Mouse (Mus musculus) forebrain, embryonic 14.5 days (tissue): ENCODE data around the gene Gng8. TPM values are rescaled to one million over a fixed set of nuclear protein-coding genes. Genes with fewer than 3 reads are reported as not detected.

ENCODE experiments used
- ATAC-seq: fragments of 200-750 bp; cut with Nextera tagmentation; 2 replicates; pipeline ENCODE4 v1.8.0; 2017; ENCODE audit warnings: mild to moderate bottlenecking, moderate library complexity
- DNase-seq: peaks from one replicate; pipeline ENCODE4 v3.0.0-alpha.2; 2015; ENCODE audit warnings: low spot score
- H3K27ac ChIP-seq: fragments of 300-500 bp; sonication (generic); 2 replicates; pipeline ENCODE4 v1.5.1; 2014; ENCODE audit warnings: low read depth, mild to moderate bottlenecking, control low read depth, low read length, moderate library complexity
- H3K27me3 ChIP-seq: fragments of 300-500 bp; sonication (generic); replicated peaks from 2 replicates; pipeline ENCODE4 v1.6.1; 2014; ENCODE audit warnings: low read length, control low read depth, mixed read lengths; ENCODE audit not compliant: control insufficient read depth, insufficient read depth
- H3K36me3 ChIP-seq: fragments of 300-500 bp; sonication (generic); 2 replicates; pipeline ENCODE4 v1.6.1; 2014; ENCODE audit warnings: low read length, control low read depth; ENCODE audit not compliant: control insufficient read depth, insufficient read depth
- H3K4me1 ChIP-seq: fragments of 300-500 bp; sonication (generic); 2 replicates; pipeline ENCODE4 v1.6.1; 2014; ENCODE audit warnings: antibody characterized with exemption, low read length, control low read depth; ENCODE audit not compliant: control insufficient read depth, insufficient read depth
- H3K4me2 ChIP-seq: fragments of 300-500 bp; sonication (generic); 2 replicates; pipeline ENCODE4 v1.6.1; 2014; ENCODE audit warnings: mild to moderate bottlenecking, control low read depth, low read length
- H3K4me3 ChIP-seq: fragments of 300-500 bp; sonication (generic); 2 replicates; pipeline ENCODE4 v1.5.1; 2014; ENCODE audit warnings: low read depth, low read length, control low read depth
- H3K9ac ChIP-seq: fragments of 300-500 bp; sonication (generic); 2 replicates; pipeline ENCODE4 v1.6.1; 2014; ENCODE audit warnings: mild to moderate bottlenecking, low read length, control low read depth, moderate library complexity
- H3K9me3 ChIP-seq: fragments of 300-500 bp; sonication (generic); replicated peaks from 2 replicates; pipeline ENCODE4 v1.6.1; 2016; ENCODE audit warnings: low read length, control low read depth, mixed read lengths; ENCODE audit not compliant: control insufficient read depth
- WGBS: fragments of 180-500 bp; shearing (Covaris S2); extraction: QIAGEN DNeasy Blood & Tissue Kit; methylation state at CpG from one replicate; pipeline ENCODE4 v1.1.7; 2014; 5-methylcytosine and 5-hydroxymethylcytosine counted together
- polyA plus RNA-seq: library from polyadenylated mRNA; unstranded; fragments of >200 nt; fragmentation: Nextera tagmentation; extraction: Ambion mirVana; gene quantifications from 2 replicates; pipeline ENCODE4 v1.2.1, GENCODE M21; 2014

Gng8 gene
- 9.8 and 11.0 TPM in 2 replicates for polyA plus RNA-seq

DNA sequence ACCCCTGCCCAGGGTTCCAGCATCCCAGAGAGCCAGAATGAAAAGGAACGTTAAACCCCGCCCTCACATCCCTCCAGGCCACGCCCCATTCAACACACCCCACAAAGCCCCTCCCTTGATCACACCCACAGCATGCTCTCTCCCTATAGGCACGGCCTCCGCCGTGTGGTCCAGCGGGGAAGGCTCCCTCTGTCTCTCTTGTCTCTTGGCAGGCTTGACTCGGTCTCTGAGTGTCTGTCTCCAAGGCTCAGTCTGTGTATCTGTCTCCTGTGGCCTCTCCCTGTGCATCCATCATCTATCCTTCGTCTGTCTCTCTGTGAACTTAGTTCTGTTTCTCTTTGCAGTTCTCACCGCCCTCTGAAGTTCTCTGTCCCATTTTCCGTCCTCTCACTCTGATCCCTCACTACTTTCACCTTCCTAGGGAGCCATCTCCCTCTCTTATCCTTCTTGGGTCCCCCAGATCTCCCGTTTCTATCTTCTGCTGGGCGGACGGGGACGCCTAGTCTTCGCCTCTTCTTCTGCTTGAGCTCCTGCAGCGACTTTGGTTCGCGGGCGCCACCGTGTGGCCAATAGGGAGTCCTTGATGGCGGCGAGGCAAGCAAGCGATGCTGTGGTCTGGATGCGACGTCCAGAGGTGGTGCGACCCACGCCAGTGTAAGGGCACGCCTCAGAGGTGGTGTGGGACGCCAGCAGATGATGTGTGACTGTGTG lies at the start of gene Gng8:
Gene Gng8, plus strand, starts transcription at position 146 of the 711 bp plus-strand sequence.
- H3K4me3 ChIP-seq: peak within 1 kb of the TSS; percentile 22
- H3K4me2 ChIP-seq: peak within 1 kb of the TSS; percentile 49
- H3K9ac ChIP-seq: no peak within 1 kb of the TSS; the same call in 1 of the 2 replicates
- H3K27me3 ChIP-seq: peaks cover 14% of the 10 kb centered on the region; the same call in 1 of the 2 replicates
- DNase-seq (peak; percentile 91), ATAC-seq (peak; percentile 75)
- H3K36me3 ChIP-seq: 0 out of 2 replicates have a peak, but pooled peaks cover 3% of the 10 kb centered on the region
- H3K4me1 ChIP-seq: peaks cover 19% of the 10 kb centered on the region
- under 1% methylated on average over 30 of the region's 30 CpGs for WGBS
- H3K27ac ChIP-seq: no peak within 1 kb of the TSS
- no peaks in the 10 kb centered on the region for H3K9me3 ChIP-seq

DNA sequence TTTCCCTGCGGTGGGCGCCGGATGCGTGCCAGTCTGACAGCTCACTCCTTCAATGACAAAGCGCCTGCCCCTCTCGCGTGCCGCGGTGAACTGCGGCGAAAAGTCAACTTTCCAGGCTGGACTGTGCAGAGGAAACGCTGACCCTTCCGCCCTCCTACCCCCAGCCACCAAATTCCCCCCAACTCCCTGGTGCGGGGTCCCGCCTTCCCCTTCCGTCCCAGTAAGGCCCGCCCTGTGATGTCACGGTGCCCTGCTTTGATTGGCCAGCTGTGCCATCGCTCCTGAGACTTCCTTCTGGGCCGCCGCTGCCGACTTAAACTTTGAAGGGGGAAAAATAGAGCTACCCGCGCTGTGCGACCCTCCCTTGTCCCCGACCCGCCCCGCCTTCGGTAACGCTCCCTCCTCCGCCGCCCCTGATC lies 48.9 kb upstream of the Gng8 start, which contains the start of gene Prkd2:
Gene Prkd2, plus strand, starts transcription at position 258 of the 419 bp plus-strand sequence.
- ATAC-seq: peak; percentile 93
- WGBS: under 1% methylated on average over 32 of the region's 32 CpGs
- DNase-seq: peak; percentile 93

DNA sequence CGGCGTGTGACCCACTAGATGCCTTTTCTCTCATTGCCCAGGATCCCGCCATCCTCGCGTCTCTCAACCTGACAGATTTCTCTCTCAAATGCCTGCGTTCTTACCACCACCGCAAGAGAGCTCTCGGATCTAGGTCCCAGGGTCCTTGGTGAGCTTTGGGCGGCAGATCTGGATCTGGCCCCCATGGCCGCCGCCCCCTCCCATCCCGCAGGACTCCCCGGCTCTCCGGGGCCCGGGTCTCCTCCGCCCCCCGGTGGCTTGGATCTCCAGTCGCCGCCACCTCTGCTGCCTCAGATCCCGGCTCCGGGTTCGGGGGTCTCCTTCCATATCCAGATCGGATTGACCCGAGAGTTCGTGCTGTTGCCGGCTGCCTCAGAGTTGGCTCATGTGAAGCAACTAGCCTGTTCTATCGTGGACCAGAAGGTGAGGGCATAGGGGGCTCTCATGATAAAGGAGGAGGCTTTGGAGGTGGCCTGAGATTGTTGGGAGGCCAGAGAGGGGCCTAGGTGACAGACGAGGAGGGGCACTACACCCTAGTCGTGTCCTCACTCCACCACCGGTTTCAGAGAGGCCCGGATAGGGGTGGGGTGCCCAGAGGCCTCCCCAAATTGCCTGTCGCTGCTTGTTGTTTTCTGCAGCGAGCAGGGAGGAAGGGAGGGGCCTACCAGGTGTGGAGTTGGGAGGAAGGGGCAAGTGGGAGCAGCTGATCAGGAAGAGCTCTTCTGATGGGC lies 48.0 kb upstream of the Gng8 start:
- ATAC-seq: peak; percentile 19; the same call in 1 of the 2 replicates
- 1% methylated on average over 33 of the region's 33 CpGs for WGBS

More for the DNA sequence above, 48.9 kb upstream of the Gng8 start, which contains the start of gene Prkd2:
- Histone ChIP-seq H3K9me3 (no peaks in the 10 kb centered on the region), H3K4me3 (peak within 1 kb of the TSS; percentile 53), H3K4me2 (peak within 1 kb of the TSS; percentile 67), H3K27me3 (no peaks in the 10 kb centered on the region), H3K9ac (peak within 1 kb of the TSS; percentile 68), H3K4me1 (peaks cover 11% of the 10 kb centered on the region; the same call in 1 of the 2 replicates), H3K27ac (peak within 1 kb of the TSS; percentile 44; the same call in 1 of the 2 replicates), H3K36me3 (peaks cover 37% of the 10 kb centered on the region)

DNA sequence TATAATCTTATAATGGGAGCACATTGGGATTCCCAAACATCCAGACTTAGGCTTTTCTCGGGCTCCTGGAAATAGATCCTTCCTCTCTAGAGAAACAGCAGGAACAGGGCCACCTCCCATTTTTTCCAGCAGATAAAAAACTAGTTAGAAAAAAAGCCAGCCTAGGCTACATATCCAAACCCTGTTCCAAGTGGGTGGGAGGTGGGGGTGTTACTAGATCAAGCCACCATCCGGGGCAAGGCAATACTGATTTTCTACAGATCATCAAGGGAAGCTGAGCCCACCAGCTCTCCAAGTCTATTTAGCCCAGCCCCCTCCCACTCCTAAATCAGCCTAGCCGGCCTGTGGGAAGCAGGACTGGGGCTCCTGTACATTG lies 46.9 kb upstream of the Gng8 start:
- Histone ChIP-seq H3K27ac (no peak overlapping the region), H3K9ac (no peak overlapping the region), H3K4me1 (peaks cover 11% of the 10 kb centered on the region; the same call in 1 of the 2 replicates), H3K36me3 (peaks cover 22% of the 10 kb centered on the region), H3K4me3 (no peak overlapping the region), H3K27me3 (no peaks in the 10 kb centered on the region), H3K4me2 (peak overlapping the region; percentile 67; the same call in 1 of the 2 replicates), H3K9me3 (no peaks in the 10 kb centered on the region)
- 58% methylated on average over 3 of the region's 3 CpGs for WGBS
- ATAC-seq: no peak
- no peak for DNase-seq

More for the DNA sequence above, 48.0 kb upstream of the Gng8 start:
- Histone ChIP-seq H3K4me3 (peak overlapping the region; percentile 53), H3K4me2 (peak overlapping the region; percentile 67), H3K27ac (no peak overlapping the region), H3K9me3 (no peaks in the 10 kb centered on the region), H3K4me1 (peaks cover 11% of the 10 kb centered on the region; the same call in 1 of the 2 replicates), H3K36me3 (peaks cover 28% of the 10 kb centered on the region), H3K9ac (peak overlapping the region; percentile 68), H3K27me3 (no peaks in the 10 kb centered on the region)
- DNase-seq: peak; percentile 32

DNA sequence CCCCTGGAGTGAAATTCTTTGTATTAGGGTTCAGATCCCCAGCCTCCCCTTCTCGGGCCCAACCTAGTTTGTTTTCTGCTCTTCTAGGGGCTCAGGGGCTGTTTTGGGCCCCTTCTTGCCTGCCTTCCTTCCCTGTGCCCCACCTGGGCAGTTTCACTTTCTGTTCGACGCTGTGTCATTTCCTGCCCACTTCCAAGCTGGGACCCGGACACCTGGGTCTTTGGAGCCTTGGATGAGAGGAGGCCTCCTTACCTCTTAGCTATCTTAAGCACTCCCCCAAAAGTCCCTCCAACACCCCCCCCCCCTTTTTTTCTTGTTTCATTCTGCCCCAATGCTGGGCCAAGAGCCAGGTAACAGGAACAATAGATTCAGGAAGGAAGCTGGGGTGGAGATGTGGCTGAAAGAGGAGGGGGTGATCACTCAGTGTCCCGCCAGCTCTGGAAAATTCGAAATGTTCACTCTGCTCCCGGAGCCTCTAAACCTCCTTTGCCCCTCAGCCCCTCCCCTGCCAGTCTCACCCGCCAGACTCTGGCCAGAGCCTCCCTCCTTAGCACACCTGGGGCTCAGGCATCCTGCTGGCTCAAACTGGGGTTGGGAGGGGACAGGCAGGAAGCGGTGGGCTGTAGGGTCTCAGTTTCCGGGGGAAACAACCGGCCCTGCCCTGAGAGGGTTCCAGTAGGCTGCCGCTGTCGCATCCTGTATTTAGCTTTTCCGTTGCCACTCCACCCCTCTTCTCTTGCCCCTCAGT lies 46.3 kb upstream of the Gng8 start:
- Histone ChIP-seq H3K4me1 (peaks cover 11% of the 10 kb centered on the region; the same call in 1 of the 2 replicates), H3K27me3 (no peaks in the 10 kb centered on the region), H3K36me3 (peaks cover 22% of the 10 kb centered on the region), H3K27ac (no peak overlapping the region), H3K4me3 (no peak overlapping the region), H3K9me3 (no peaks in the 10 kb centered on the region), H3K9ac (peak overlapping the region; percentile 40; the same call in 1 of the 2 replicates), H3K4me2 (peak overlapping the region; percentile 67; the same call in 1 of the 2 replicates)
- WGBS: 39% methylated on average over 14 of the region's 14 CpGs
- no peak for DNase-seq
- ATAC-seq: no peak

DNA sequence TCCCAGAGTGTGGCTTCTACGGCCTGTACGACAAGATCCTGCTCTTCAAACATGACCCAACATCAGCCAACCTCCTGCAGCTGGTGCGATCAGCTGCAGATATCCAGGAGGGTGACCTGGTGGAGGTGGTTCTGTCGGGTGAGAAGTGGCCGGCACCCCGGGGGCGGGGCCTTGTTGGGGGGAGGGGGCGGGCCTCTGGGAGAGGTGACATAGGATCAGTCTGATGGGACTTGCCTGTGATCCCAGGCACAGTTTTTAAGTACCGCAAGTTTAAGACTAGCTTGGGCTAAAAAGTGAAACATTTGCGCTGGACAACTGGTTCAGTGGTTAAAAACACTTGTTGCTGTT lies 45.8 kb upstream of the Gng8 start:
- Histone ChIP-seq H3K9ac (0 out of 2 replicates have a peak overlapping the region, but pooled peaks have one; percentile 40), H3K9me3 (no peaks in the 10 kb centered on the region), H3K4me2 (no peak overlapping the region), H3K27me3 (no peaks in the 10 kb centered on the region), H3K4me1 (peaks cover 11% of the 10 kb centered on the region; the same call in 1 of the 2 replicates), H3K36me3 (peaks cover 18% of the 10 kb centered on the region), H3K4me3 (no peak overlapping the region), H3K27ac (no peak overlapping the region)
- ATAC-seq (no peak), DNase-seq (no peak)
- 43% methylated on average over 10 of the region's 10 CpGs for WGBS

DNA sequence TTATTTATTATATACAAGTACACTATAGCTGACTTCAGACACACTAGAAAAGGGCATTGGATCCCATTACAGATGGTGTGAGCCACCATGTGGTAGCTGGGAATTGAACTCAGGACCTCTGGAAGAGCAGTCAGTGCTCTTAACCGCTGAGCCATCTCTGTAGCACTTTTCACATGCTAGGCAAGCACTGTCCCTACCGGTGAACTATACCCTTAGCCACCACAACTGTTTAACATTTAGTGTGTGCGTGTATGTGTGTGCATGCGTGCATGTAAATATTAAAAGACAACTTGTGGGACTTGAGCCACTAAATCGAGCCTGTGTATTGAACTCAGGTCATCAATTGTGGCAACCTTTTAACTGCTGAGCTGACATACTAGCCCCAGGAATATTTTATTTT lies 44.8 kb upstream of the Gng8 start:
- Histone ChIP-seq H3K36me3 (peaks cover 16% of the 10 kb centered on the region; the same call in 1 of the 2 replicates), H3K9me3 (no peaks in the 10 kb centered on the region), H3K4me2 (no peak overlapping the region), H3K27me3 (no peaks in the 10 kb centered on the region), H3K4me3 (no peak overlapping the region), H3K4me1 (peaks cover 11% of the 10 kb centered on the region; the same call in 1 of the 2 replicates), H3K27ac (no peak overlapping the region), H3K9ac (no peak overlapping the region)
- 96% methylated on average over 5 of the region's 5 CpGs for WGBS
- no peak for DNase-seq
- no peak for ATAC-seq

DNA sequence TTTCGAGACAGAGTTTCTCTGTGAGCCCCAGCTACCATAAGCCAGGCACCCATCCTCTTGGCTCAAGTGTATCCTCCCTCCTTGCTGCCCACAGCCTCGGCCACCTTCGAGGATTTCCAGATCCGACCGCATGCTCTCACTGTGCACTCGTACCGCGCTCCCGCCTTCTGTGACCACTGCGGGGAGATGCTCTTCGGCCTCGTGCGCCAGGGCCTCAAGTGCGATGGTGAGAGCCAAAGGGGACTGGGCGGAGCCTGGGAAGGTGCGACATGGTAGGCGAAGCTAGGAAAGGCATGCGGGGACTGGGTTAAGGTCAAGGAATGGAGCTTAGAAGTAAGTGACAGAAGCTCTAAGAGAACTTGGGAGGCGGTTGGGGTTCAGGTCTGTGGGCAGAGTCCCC lies 44.1 kb upstream of the Gng8 start:
- no peak overlapping the region for H3K4me3 ChIP-seq
- H3K36me3 ChIP-seq: peaks cover 23% of the 10 kb centered on the region; the same call in 1 of the 2 replicates
- no peak for ATAC-seq
- no peaks in the 10 kb centered on the region for H3K9me3 ChIP-seq
- 86% methylated on average over 19 of the region's 19 CpGs for WGBS
- no peak overlapping the region for H3K27ac ChIP-seq
- H3K4me1 ChIP-seq: peaks cover 9% of the 10 kb centered on the region; the same call in 1 of the 2 replicates
- no peak overlapping the region for H3K9ac ChIP-seq
- H3K4me2 ChIP-seq: no peak overlapping the region
- no peak for DNase-seq
- no peaks in the 10 kb centered on the region for H3K27me3 ChIP-seq
